Mouse (Mus musculus) forebrain, embryonic 13.5 days (tissue): ENCODE measurements at regions not wholly inside any gene's neighbourhood (a gene's known extent, or its start where the extent isn't known, plus 50 kb on each side); places are given as distances from the start of the nearest gene placed in this dataset.
A peak's percentile ranks its signal among the peaks of the same experiment; 100 is the strongest.

Source experiments
- ATAC-seq: fragments of 200-750 bp; cut with Nextera tagmentation; 2 replicates; pipeline ENCODE4 v1.8.0; 2017
- H3K27ac ChIP-seq: fragments of 300-500 bp; sonication (generic); 2 replicates; pipeline ENCODE4 v1.5.1; 2015; ENCODE audit warnings: inconsistent platforms, mild to moderate bottlenecking, moderate library complexity
- H3K27me3 ChIP-seq: fragments of 300-500 bp; sonication (generic); 2 replicates; pipeline ENCODE4 v1.6.1; 2015; ENCODE audit warnings: mild to moderate bottlenecking, inconsistent platforms
- H3K36me3 ChIP-seq: fragments of 300-500 bp; sonication (generic); 2 replicates; pipeline ENCODE4 v1.6.1; 2015; ENCODE audit warnings: mild to moderate bottlenecking, inconsistent platforms; ENCODE audit not compliant: poor library complexity, severe bottlenecking
- H3K4me1 ChIP-seq: fragments of 300-500 bp; sonication (generic); 2 replicates; pipeline ENCODE4 v1.6.1; 2015; ENCODE audit warnings: inconsistent platforms
- H3K4me2 ChIP-seq: fragments of 300-500 bp; sonication (generic); 2 replicates; pipeline ENCODE4 v1.6.1; 2015; ENCODE audit warnings: inconsistent platforms, mild to moderate bottlenecking, moderate library complexity
- H3K4me3 ChIP-seq: fragments of 300-500 bp; sonication (generic); 2 replicates; pipeline ENCODE4 v1.5.1; 2015; ENCODE audit warnings: mild to moderate bottlenecking, inconsistent platforms
- H3K9ac ChIP-seq: fragments of 300-500 bp; sonication (generic); 2 replicates; pipeline ENCODE4 v1.6.1; 2015; ENCODE audit warnings: mild to moderate bottlenecking, inconsistent platforms
- H3K9me3 ChIP-seq: fragments of 300-500 bp; sonication (generic); replicated peaks from 2 replicates; pipeline ENCODE4 v1.6.1; 2016; ENCODE audit warnings: inconsistent platforms
- WGBS: fragments of 180-500 bp; shearing (Covaris S2); methylation state at CpG from one replicate; pipeline ENCODE4 v1.1.7; 2015; 5-methylcytosine and 5-hydroxymethylcytosine counted together

DNA sequence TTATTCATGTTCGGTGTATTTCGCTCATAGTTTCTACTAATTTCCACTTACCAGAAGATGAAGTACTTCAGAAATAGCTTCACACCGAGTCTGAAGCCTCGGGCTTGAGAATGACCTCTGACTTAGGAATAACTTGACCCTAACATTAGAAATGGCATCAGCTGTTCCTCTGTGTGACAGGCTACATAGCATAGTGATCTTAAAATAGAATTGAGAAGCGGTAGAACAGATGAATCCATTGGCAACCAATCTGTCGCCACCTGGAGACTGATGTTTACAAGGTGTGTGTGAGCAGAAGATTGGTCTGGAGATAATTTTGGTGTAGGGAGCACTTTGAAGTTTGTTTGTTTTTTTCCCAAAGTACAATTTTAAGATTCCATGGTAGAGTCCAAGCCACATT is 60.9 kb upstream of the Ahi1 start:
- Histone ChIP-seq H3K4me1 (no peaks in the 10 kb centered on the region), H3K9me3 (no peaks in the 10 kb centered on the region), H3K4me2 (no peak overlapping the region), H3K36me3 (no peaks in the 10 kb centered on the region), H3K27ac (no peak overlapping the region), H3K27me3 (no peaks in the 10 kb centered on the region), H3K4me3 (no peak overlapping the region), H3K9ac (no peak overlapping the region)
- 88% methylated on average over 6 of the region's 6 CpGs for WGBS
- no peak for ATAC-seq

DNA sequence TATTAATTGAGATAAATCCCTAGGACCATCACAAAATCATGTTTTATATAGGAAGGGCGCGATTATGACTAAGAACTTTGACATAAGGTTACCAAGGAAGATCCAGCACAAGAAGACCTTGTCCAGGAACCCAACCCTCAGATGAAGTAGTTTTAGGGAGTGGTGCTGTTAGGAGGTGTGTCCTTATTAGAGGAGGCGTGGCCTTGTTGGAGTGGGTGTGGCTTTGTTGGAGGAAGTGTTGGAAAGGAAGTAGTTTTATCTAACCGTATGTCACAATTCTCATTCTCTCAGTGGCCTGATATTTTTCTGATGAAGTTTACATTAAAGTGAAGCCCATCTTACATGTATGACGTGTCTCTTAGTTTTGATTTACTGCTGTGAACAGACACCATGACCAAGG is 68.7 kb upstream of the Ahi1 start:
- no peaks in the 10 kb centered on the region for H3K9me3 ChIP-seq
- H3K4me3 ChIP-seq = no peak overlapping the region
- H3K4me2 ChIP-seq = no peak overlapping the region
- ATAC-seq = no peak
- no peaks in the 10 kb centered on the region for H3K36me3 ChIP-seq
- no peaks in the 10 kb centered on the region for H3K4me1 ChIP-seq
- WGBS = 91% methylated on average over 5 of the region's 5 CpGs
- no peak overlapping the region for H3K27ac ChIP-seq
- H3K27me3 ChIP-seq = no peaks in the 10 kb centered on the region
- H3K9ac ChIP-seq = no peak overlapping the region

DNA sequence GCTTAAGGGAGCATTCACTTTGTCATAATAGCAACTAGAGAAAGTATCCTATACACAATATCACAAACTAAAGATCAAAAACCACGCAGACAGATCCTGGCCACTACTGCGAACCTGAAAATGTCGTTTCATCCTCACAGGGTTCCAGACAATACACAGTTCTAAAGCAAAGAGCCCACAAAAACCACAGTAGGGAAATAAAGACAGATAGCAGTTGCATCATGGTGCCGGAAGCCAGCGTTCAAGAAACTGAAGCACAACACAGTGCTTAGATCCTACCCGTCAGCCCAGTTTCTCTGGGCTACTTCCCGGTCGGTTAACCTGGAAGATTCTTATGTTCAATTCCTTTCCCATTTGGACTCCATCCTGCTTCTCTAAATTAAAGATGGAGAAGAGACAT is 69.7 kb upstream of the Ahi1 start:
- Histone ChIP-seq H3K27me3 (no peaks in the 10 kb centered on the region), H3K27ac (no peak overlapping the region), H3K4me3 (no peak overlapping the region), H3K9me3 (no peaks in the 10 kb centered on the region), H3K4me2 (no peak overlapping the region), H3K9ac (no peak overlapping the region), H3K4me1 (no peaks in the 10 kb centered on the region), H3K36me3 (no peaks in the 10 kb centered on the region)
- ATAC-seq = no peak
- 75% methylated on average over 8 of the region's 8 CpGs for WGBS

DNA sequence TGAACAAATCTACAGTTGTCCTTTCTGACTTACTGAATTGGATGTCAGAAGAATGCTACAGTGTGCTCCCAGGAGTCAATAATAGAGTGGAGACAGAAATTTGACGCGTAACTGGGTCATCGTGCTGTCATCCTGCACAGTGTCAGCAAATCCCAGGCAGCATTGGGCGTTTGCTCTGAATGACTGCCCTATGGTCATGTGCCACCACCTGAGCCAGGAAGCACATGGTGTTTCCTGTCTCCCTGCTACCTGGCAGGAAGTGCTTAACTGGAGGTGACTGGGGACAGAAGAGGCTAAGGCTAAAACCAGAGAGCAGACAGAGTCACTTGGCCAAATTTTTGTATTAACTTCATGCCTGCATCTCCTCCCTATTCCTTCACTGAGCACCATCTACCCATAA is 72.1 kb upstream of the Ahi1 start:
- no peak overlapping the region for H3K27ac ChIP-seq
- H3K9me3 ChIP-seq = no peaks in the 10 kb centered on the region
- no peak overlapping the region for H3K9ac ChIP-seq
- no peaks in the 10 kb centered on the region for H3K36me3 ChIP-seq
- no peaks in the 10 kb centered on the region for H3K4me1 ChIP-seq
- no peak overlapping the region for H3K4me3 ChIP-seq
- no peak overlapping the region for H3K4me2 ChIP-seq
- H3K27me3 ChIP-seq = no peaks in the 10 kb centered on the region
- 91% methylated on average over 4 of the region's 4 CpGs for WGBS
- ATAC-seq = no peak

DNA sequence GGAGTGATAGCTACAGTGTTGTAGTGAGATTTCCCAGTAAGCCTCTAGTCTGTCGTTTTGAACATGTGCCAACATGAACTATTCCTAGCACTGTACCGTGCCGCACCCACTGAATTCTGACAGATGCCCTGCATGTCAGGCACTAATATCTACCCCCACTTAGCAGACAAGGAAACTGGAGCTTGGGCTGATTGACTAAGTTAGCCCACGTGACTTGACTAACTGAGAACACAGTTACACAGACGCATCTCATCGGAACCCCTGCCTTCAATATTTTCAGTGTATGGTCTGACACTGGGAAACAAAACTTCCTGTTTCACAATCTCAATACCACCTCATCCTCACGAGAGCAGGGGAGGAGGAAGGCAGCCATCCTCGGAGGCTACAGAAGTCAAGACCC is 72.9 kb upstream of the Ahi1 start:
- no peak for ATAC-seq
- no peaks in the 10 kb centered on the region for H3K9me3 ChIP-seq
- H3K4me1 ChIP-seq = no peaks in the 10 kb centered on the region
- no peak overlapping the region for H3K4me2 ChIP-seq
- H3K4me3 ChIP-seq = no peak overlapping the region
- H3K9ac ChIP-seq = no peak overlapping the region
- no peaks in the 10 kb centered on the region for H3K27me3 ChIP-seq
- WGBS = 85% methylated on average over 8 of the region's 8 CpGs
- no peak overlapping the region for H3K27ac ChIP-seq
- H3K36me3 ChIP-seq = no peaks in the 10 kb centered on the region

DNA sequence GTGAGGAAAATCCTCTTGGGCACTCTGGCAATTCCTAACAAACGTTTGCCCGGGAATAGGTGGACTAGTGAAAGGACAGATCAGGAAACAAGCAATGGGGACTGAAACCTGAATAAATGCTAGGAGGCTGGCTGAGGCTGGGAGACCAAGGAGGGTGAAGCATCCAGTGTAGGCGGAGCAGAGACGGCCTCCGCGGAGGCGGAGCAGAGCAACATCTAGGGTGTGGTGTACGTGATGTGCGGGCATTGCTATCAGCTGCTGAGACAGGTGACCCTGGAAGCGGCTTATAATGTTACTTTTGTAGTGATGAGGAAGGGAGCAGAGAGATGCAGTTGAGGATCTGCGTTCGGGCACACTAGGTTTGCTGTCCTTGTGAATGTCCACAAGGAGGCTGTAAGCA is 85.3 kb upstream of the Ahi1 start:
- no peaks in the 10 kb centered on the region for H3K27me3 ChIP-seq
- H3K27ac ChIP-seq = no peak overlapping the region
- H3K9me3 ChIP-seq = no peaks in the 10 kb centered on the region
- H3K9ac ChIP-seq = no peak overlapping the region
- no peak overlapping the region for H3K4me3 ChIP-seq
- no peaks in the 10 kb centered on the region for H3K36me3 ChIP-seq
- 87% methylated on average over 12 of the region's 12 CpGs for WGBS
- H3K4me2 ChIP-seq = no peak overlapping the region
- ATAC-seq = no peak
- no peaks in the 10 kb centered on the region for H3K4me1 ChIP-seq

DNA sequence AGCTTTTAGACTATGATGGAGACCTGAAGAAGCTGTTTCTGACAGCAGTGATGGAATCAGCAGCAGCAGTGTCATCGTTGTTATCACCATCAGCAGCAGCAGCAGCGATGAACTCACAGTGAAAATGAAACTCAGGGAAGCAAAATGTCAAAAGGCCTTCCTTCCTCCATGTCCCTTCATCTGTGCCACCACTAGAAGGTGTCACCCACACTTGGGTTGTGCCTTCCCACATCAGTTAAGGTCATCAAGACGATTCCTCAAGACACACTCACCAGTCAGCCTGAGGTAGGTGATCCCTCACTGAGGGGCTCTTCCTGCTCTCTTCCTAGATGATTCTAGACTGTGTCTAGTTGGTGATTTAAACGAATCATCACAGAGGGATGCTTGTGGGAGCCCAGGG is 87.3 kb upstream of the Ahi1 start:
- ATAC-seq = no peak
- Histone ChIP-seq H3K27me3 (no peaks in the 10 kb centered on the region), H3K9ac (no peak overlapping the region), H3K36me3 (no peaks in the 10 kb centered on the region), H3K4me3 (no peak overlapping the region), H3K9me3 (no peaks in the 10 kb centered on the region), H3K4me1 (no peaks in the 10 kb centered on the region), H3K4me2 (no peak overlapping the region), H3K27ac (no peak overlapping the region)
- WGBS = 89% methylated on average over 4 of the region's 4 CpGs

DNA sequence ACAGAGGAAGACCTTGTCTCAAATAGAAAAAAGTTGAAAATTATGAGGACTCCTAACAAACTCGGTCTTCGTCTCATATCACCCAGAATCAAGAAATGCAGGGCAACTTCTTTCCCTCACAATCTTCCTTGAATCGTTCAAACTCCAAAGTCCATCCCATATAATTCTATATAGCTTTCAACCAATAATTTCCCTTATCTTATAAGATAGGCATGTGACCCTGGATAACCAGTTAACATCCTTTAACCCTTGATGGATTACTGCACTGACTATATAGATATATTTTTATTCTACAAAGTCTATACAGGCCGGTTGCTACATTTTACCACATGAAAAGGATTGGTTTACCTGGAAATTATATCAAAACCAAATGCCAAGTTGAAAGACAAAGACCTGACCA is 94.9 kb upstream of the Ahi1 start:
- Histone ChIP-seq H3K27me3 (no peaks in the 10 kb centered on the region), H3K27ac (no peak overlapping the region), H3K9me3 (no peaks in the 10 kb centered on the region), H3K9ac (no peak overlapping the region), H3K4me3 (no peak overlapping the region), H3K4me1 (peaks cover 8% of the 10 kb centered on the region), H3K36me3 (no peaks in the 10 kb centered on the region), H3K4me2 (no peak overlapping the region)
- 98% methylated on average over 4 of the region's 4 CpGs for WGBS
- ATAC-seq = no peak

DNA sequence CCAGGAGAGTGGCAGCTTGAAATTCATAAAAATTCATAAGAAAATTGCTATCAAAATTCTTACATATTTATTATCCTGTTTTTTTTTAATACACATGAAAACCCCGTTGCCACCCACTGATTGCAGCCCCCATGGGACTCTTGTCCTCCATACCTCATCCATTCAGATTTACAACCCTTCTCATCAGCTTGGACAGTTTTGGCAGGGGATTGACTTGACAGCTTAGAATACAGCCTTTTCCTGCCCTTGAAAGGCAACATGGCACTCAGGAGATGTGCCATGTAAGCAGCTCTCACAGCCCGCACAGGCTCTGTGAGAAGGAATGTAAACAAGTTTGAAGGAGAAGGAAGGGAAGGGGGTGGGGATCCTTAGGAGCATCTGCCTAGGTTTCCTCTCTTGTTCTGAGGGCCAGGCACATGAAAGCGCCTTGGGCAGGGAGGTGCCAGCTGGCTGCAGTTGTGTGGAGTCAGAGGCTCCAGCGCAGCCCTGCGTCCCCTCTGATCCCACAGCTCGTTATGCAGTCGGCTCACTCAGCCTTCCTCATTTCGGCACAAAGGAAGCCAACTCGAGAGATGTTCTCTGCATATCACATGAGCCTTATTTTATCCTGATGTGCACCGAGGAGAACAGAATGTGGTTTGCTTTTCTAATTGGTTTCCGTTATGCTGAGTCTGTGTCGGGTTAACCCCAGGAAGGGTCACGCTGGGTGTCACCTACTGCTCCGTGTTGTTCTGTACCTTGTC is 97.6 kb upstream of the Ahi1 start:
- Histone ChIP-seq H3K9me3 (no peaks in the 10 kb centered on the region), H3K9ac (no peak overlapping the region), H3K27me3 (no peaks in the 10 kb centered on the region), H3K4me1 (peaks cover 8% of the 10 kb centered on the region), H3K36me3 (no peaks in the 10 kb centered on the region), H3K27ac (peak overlapping the region; percentile 17; the same call in 1 of the 2 replicates), H3K4me3 (no peak overlapping the region), H3K4me2 (peak overlapping the region; percentile 43)
- WGBS = 33% methylated on average over 14 of the region's 14 CpGs
- peak; percentile 78 for ATAC-seq

DNA sequence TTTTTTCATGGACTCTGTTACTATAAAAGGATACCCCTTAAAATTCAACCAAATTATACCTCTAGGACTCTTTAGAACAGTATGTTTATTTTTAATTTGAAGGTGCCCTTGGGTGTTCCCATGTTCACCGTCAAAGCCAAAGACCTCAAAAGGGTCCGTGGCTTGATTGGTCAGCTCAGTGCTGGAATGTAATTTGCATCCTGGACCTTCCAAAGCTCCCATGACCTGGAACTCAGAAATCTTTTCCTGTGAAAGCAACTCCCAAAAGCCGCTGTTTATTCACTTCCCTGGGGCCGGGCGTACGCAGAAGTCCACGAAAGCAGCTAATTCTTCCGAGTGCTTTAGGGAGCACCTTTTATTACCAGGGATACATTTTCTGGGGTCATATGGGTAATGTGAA is 105.1 kb upstream of the Ahi1 start:
- Histone ChIP-seq H3K4me1 (peaks cover 10% of the 10 kb centered on the region), H3K27me3 (no peaks in the 10 kb centered on the region), H3K27ac (no peak overlapping the region), H3K4me3 (no peak overlapping the region), H3K4me2 (no peak overlapping the region), H3K9ac (no peak overlapping the region), H3K9me3 (no peaks in the 10 kb centered on the region), H3K36me3 (no peaks in the 10 kb centered on the region)
- ATAC-seq = no peak
- WGBS = 78% methylated on average over 8 of the region's 8 CpGs

DNA sequence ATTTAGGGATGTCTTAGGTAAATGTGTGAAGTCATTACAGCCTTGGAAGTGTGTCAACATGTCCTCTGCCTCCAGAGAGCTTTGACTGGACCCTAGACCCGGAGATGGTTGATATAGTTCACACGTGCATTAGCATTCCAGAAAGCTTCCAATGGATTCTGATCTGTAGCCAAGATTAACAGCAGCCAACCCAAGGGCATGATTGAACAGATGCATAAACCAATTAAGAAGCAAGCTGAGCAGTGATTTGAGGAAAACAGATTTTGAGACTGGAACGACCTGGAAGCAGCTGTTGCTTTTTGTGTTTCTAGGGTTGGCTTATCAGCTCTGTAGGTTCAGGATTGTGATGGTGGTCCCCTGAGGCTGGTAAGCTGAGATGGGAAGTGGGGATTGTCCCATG is 109.1 kb upstream of the Ahi1 start:
- no peak overlapping the region for H3K4me3 ChIP-seq
- peak; percentile 69; the same call in 1 of the 2 replicates for ATAC-seq
- no peak overlapping the region for H3K4me2 ChIP-seq
- WGBS = 53% methylated on average over 3 of the region's 3 CpGs
- no peak overlapping the region for H3K27ac ChIP-seq
- no peaks in the 10 kb centered on the region for H3K36me3 ChIP-seq
- no peaks in the 10 kb centered on the region for H3K9me3 ChIP-seq
- H3K9ac ChIP-seq = no peak overlapping the region
- H3K4me1 ChIP-seq = peaks cover 19% of the 10 kb centered on the region
- no peaks in the 10 kb centered on the region for H3K27me3 ChIP-seq

DNA sequence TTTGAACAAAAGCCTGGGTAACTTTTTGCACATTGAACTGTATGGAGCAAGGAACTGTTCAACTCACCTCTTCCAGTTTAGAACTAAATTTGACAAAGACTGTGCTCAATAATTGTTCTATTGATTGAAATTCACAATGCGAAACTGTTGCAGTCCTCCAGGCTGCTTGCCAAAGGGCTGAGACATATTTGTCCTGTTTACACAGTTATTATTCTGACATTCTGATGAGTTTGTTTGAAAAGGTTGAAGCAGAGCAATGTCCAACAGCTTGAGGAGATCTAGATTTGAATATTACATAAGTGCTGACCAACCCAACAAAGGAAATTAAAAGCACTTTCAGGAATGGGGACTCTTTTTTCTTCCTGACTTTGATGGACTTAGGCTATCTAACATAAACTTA is 110.2 kb upstream of the Ahi1 start:
- no peaks in the 10 kb centered on the region for H3K9me3 ChIP-seq
- no peak overlapping the region for H3K4me2 ChIP-seq
- no peaks in the 10 kb centered on the region for H3K36me3 ChIP-seq
- peaks cover 19% of the 10 kb centered on the region for H3K4me1 ChIP-seq
- H3K27ac ChIP-seq = no peak overlapping the region
- WGBS = 64% methylated on average over 1 of the region's 1 CpGs
- H3K9ac ChIP-seq = no peak overlapping the region
- no peak for ATAC-seq
- no peaks in the 10 kb centered on the region for H3K27me3 ChIP-seq
- H3K4me3 ChIP-seq = no peak overlapping the region

DNA sequence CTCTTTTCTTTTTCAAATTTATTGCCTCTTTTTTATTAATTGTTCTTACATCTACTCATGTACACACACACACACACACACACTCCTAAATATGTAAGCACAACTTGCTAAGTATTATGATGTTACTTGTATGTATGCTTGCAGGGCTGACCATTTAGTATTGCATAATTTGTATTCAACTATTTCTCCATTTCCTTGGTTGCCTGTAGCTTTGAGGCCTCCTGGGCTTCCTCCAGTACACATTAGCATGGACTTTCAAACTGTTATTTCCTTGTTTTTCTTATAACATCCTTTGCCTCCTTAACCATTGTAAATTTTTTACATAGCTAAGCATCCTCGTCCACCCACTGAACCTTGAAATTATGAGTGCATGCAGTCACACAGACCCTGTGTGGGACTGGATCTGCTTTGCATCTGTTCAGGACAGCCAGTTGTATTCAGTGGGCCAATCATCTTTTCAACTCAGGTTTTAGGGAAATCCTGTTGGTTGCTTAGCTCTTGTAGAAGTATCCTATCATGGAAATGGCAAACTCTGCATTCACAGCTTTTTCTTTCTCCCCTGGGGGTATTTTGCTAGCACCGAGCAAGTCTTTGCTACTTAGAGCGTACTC is 110.8 kb upstream of the Ahi1 start:
- Histone ChIP-seq H3K27ac (no peak overlapping the region), H3K36me3 (no peaks in the 10 kb centered on the region), H3K9ac (no peak overlapping the region), H3K4me1 (peaks cover 19% of the 10 kb centered on the region), H3K4me2 (no peak overlapping the region), H3K9me3 (no peaks in the 10 kb centered on the region), H3K27me3 (no peaks in the 10 kb centered on the region), H3K4me3 (no peak overlapping the region)
- WGBS = 33% methylated on average over 3 of the region's 3 CpGs
- ATAC-seq = 0 out of 2 replicates have a peak, but pooled peaks have one; percentile 33
